Mouse (Mus musculus) kidney, postnatal 0 days (tissue): Measurements from ENCODE around the gene 1700034J05Rik. TPM values are rescaled to one million over a fixed set of nuclear protein-coding genes. Genes with fewer than 3 reads are reported as not detected.

Experiments used
- ATAC-seq: fragments of 200-750 bp; cut with Nextera tagmentation; replicated peaks from 2 replicates; pipeline ENCODE4 v1.8.0; 2017; ENCODE audit warnings: low read depth, moderate number of reproducible peaks, moderate TSS enrichment, moderate library complexity; ENCODE audit not compliant: low FRiP score
- DNase-seq: peaks from one replicate; pipeline ENCODE4 v3.0.0-alpha.2; 2016; ENCODE audit warnings: low spot score
- H3K27ac ChIP-seq: fragments of 300-500 bp; sonication (generic); 2 replicates; pipeline ENCODE4 v1.5.1; 2014; ENCODE audit warnings: mild to moderate bottlenecking
- H3K27me3 ChIP-seq: fragments of 300-500 bp; sonication (generic); 2 replicates; pipeline ENCODE4 v1.6.1; 2014; ENCODE audit warnings: low read length, mixed read lengths; ENCODE audit not compliant: insufficient read depth
- H3K36me3 ChIP-seq: fragments of 300-500 bp; sonication (generic); 2 replicates; pipeline ENCODE4 v1.6.1; 2014; ENCODE audit warnings: low read length, mixed read lengths; ENCODE audit not compliant: insufficient read depth
- H3K4me1 ChIP-seq: fragments of 300-500 bp; sonication (generic); replicated peaks from 2 replicates; pipeline ENCODE4 v1.6.1; 2014; ENCODE audit warnings: antibody characterized with exemption, low read length, mixed read lengths; ENCODE audit not compliant: insufficient read depth
- H3K4me2 ChIP-seq: fragments of 300-500 bp; sonication (generic); 2 replicates; pipeline ENCODE4 v1.6.1; 2014; ENCODE audit warnings: mild to moderate bottlenecking, low read length, moderate library complexity, mixed read lengths
- H3K4me3 ChIP-seq: fragments of 300-500 bp; sonication (generic); replicated peaks from 2 replicates; pipeline ENCODE4 v1.5.1; 2014; ENCODE audit warnings: low read depth, low read length
- H3K9ac ChIP-seq: fragments of 300-500 bp; sonication (generic); 2 replicates; pipeline ENCODE4 v1.6.1; 2014; ENCODE audit warnings: low read depth, low read length
- H3K9me3 ChIP-seq: fragments of 300-500 bp; sonication (generic); replicated peaks from 2 replicates; pipeline ENCODE4 v1.6.1; 2016; ENCODE audit warnings: low read length, inconsistent platforms, mixed read lengths
- CTCF ChIP-seq: IDR thresholded peaks from 2 replicates; pipeline ENCODE4 v1.5.1; 2016; ENCODE audit warnings: antibody characterized with exemption, low read depth, mild to moderate bottlenecking, moderate library complexity
- WGBS: fragments of 180-500 bp; shearing (Covaris S2); extraction: QIAGEN DNeasy Blood & Tissue Kit; methylation state at CpG from one replicate; pipeline ENCODE4 v1.1.7; 2014; 5-methylcytosine and 5-hydroxymethylcytosine counted together
- polyA plus RNA-seq: library from polyadenylated mRNA; unstranded; fragments of >200 nt; fragmentation: Nextera tagmentation; extraction: Ambion mirVana; gene quantifications from 2 replicates; pipeline ENCODE4 v1.2.1, GENCODE M21; 2015

1700034J05Rik gene
- polyA plus RNA-seq, 1 experiment from 2014 or later: 0.09 TPM

GRCm38 (mm10) chr6:146939026-146939425 is 15.2 kb downstream of the 1700034J05Rik start:
- H3K9me3 ChIP-seq: no peaks in the 10 kb centered on the region
- no peak overlapping the region for H3K27ac ChIP-seq
- DNase-seq (no peak), ATAC-seq (peak; percentile 54; the same call in 1 of the 2 replicates)
- no peak overlapping the region for H3K4me3 ChIP-seq
- 0 out of 2 replicates have a peak, but pooled peaks cover 7% of the 10 kb centered on the region for H3K4me1 ChIP-seq
- H3K36me3 ChIP-seq: peaks cover 4% of the 10 kb centered on the region; the same call in 1 of the 2 replicates
- no peaks in the 10 kb centered on the region for H3K27me3 ChIP-seq
- H3K4me2 ChIP-seq: no peak overlapping the region
- no peak for TF ChIP-seq CTCF
- no peak overlapping the region for H3K9ac ChIP-seq
- 68% methylated on average over 8 of the region's 8 CpGs for whole genome bisulfite sequencing

- Histone ChIP-seq H3K27me3 (no peaks in the 10 kb centered on the region), H3K27ac (no peak overlapping the region), H3K36me3 (0 out of 2 replicates have a peak, but pooled peaks cover 3% of the 10 kb centered on the region), H3K4me1 (0 out of 2 replicates have a peak, but pooled peaks cover 4% of the 10 kb centered on the region), H3K9me3 (no peaks in the 10 kb centered on the region), H3K4me3 (no peak overlapping the region), H3K9ac (no peak overlapping the region), H3K4me2 (no peak overlapping the region)
- ATAC-seq (0 out of 2 replicates have a peak, but pooled peaks have one; percentile 46), DNase-seq (no peak)
- WGBS: 83% methylated on average over 6 of the region's 6 CpGs
- TF ChIP-seq CTCF: no peak
Measured at GRCm38 (mm10) chr6:146935957-146936356, 18.3 kb downstream of the 1700034J05Rik start.

GRCm38 (mm10) chr6:146933123-146933522 is 21.1 kb downstream of the 1700034J05Rik start:
- H3K36me3 ChIP-seq: 0 out of 2 replicates have a peak, but pooled peaks cover 3% of the 10 kb centered on the region
- 29% methylated on average over 6 of the region's 6 CpGs for WGBS
- no peaks in the 10 kb centered on the region for H3K27me3 ChIP-seq
- DNase-seq: peak; percentile 71
- H3K27ac ChIP-seq: peak overlapping the region; percentile 60; the same call in 1 of the 2 replicates
- TF ChIP-seq CTCF: no peak
- no peak overlapping the region for H3K4me2 ChIP-seq
- ATAC-seq: no peak; the same call in 1 of the 2 replicates
- no peak overlapping the region for H3K9ac ChIP-seq
- no peak overlapping the region for H3K4me3 ChIP-seq
- H3K9me3 ChIP-seq: no peaks in the 10 kb centered on the region
- 0 out of 2 replicates have a peak, but pooled peaks cover 5% of the 10 kb centered on the region for H3K4me1 ChIP-seq

DNA sequence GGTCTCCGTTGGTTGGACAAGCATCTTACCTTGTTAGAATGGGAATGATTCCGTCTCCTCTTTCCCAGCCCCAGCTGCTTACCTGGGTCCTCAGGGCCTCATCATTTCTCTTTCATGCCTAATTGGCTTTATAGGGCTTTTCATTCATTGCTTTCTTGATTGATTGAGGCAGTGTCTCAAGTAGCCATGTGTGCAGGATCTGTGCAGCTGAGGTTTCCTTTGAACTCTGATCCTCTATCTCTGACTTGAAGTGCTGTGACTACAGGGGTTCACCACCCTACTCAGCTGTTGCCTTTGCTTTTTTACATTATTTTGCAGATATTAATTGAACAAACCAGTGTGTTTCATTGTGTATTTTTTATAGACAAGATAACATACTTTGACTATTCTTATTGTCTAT is 25.2 kb downstream of the 1700034J05Rik start:
- H3K27ac ChIP-seq: 0 out of 2 replicates have a peak overlapping the region, but pooled peaks have one; percentile 11
- ATAC-seq (no peak), DNase-seq (no peak)
- no peak overlapping the region for H3K9ac ChIP-seq
- H3K9me3 ChIP-seq: no peaks in the 10 kb centered on the region
- WGBS: 51% methylated on average over 2 of the region's 2 CpGs
- H3K4me3 ChIP-seq: no peak overlapping the region
- H3K4me1 ChIP-seq: peaks cover 4% of the 10 kb centered on the region; the same call in 1 of the 2 replicates
- TF ChIP-seq CTCF: no peak
- H3K36me3 ChIP-seq: 0 out of 2 replicates have a peak, but pooled peaks cover 3% of the 10 kb centered on the region
- no peak overlapping the region for H3K4me2 ChIP-seq
- H3K27me3 ChIP-seq: no peaks in the 10 kb centered on the region

GRCm38 (mm10) chr6:146928108-146928507 is 26.1 kb downstream of the 1700034J05Rik start:
- Histone ChIP-seq H3K36me3 (0 out of 2 replicates have a peak, but pooled peaks cover under 1% of the 10 kb centered on the region), H3K9me3 (no peaks in the 10 kb centered on the region), H3K4me3 (no peak overlapping the region), H3K4me1 (peaks cover 4% of the 10 kb centered on the region; the same call in 1 of the 2 replicates), H3K27ac (no peak overlapping the region), H3K4me2 (no peak overlapping the region), H3K9ac (no peak overlapping the region), H3K27me3 (no peaks in the 10 kb centered on the region)
- no peak for TF ChIP-seq CTCF
- 35% methylated on average over 3 of the region's 3 CpGs for WGBS
- ATAC-seq (no peak), DNase-seq (no peak)

DNA sequence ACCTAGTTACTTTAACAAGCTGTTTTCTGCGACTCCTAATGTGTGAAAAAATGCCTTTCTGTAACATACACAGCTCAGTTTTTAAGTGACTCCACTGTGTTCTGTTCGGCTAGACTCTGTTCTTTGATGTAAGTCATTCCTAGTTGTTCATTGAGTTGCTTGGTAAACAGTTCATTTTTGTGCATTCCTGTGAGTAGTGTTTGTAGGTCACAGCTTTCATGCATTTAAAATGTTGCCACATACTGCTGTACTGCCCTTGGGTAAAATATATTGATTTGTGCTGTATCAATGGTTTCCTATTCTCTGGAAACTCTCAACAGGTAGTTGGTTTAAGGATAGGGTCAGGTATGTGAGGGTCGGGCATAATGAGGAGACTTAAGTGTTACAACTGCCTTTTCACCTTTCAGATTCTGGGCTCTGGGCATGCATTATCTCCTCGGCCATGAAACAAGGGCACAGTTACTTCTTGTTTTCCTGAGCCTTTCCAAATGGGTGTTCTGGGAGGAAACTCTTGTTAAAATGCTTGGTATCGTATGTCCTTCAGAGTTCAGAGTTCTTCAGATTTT is 27.7 kb downstream of the 1700034J05Rik start:
- H3K27me3 ChIP-seq: no peaks in the 10 kb centered on the region
- WGBS: 57% methylated on average over 5 of the region's 5 CpGs
- no peak overlapping the region for H3K4me2 ChIP-seq
- H3K9ac ChIP-seq: no peak overlapping the region
- DNase-seq (no peak), ATAC-seq (no peak)
- H3K36me3 ChIP-seq: no peaks in the 10 kb centered on the region
- H3K4me1 ChIP-seq: peaks cover 4% of the 10 kb centered on the region; the same call in 1 of the 2 replicates
- no peak for TF ChIP-seq CTCF
- H3K9me3 ChIP-seq: no peaks in the 10 kb centered on the region
- no peak overlapping the region for H3K4me3 ChIP-seq
- H3K27ac ChIP-seq: peak overlapping the region; percentile 20; the same call in 1 of the 2 replicates
